Mouse (Mus musculus): ENCODE data around the gene Toe1. TPM values are rescaled to one million over a fixed set of nuclear protein-coding genes. Genes with fewer than 3 reads are reported as not detected.

Gene Toe1
- total and polyA plus RNA-seq, 3 experiments: 31.3 to 47.8 (median 40.3) TPM

- Histone ChIP-seq H3K4me3 (replicated peaks in 1 of 3; ENCODE audit: low read depth in 2 of 3, low read length in 2 of 3, poor library complexity in 1 of 3) (no peak overlapping the region), H3K4me1 (ENCODE audit: control insufficient read depth in 1 of 2, insufficient read depth in 2 of 2) (peaks cover 0 to 5% of the 10 kb centered on the region in 2 experiments; a peak in 1 of 4 replicates), H3K27me3 (replicated peaks) (no peaks in the 10 kb centered on the region), H3K79me2 (replicated peaks; ENCODE audit: control insufficient read depth, extremely low read depth, insufficient read depth, poor library complexity, severe bottlenecking) (no peaks in the 10 kb centered on the region), H3K27ac (ENCODE audit: insufficient read depth, low read depth) (no peak overlapping the region), H3K36me3 (replicated peaks in 1 of 2; ENCODE audit: control insufficient read depth in 1 of 2, insufficient read depth in 1 of 2, low read length in 1 of 2) (no peaks in the 10 kb centered on the region), H3K9ac (ENCODE audit: insufficient read depth, low read depth) (no peak overlapping the region), H3K4me2 (ENCODE audit: insufficient read depth, low read depth, poor library complexity, severe bottlenecking) (no peak overlapping the region), H3K9me3 (replicated peaks; ENCODE audit: low read length) (no peaks in the 10 kb centered on the region)
- DNase-seq (ENCODE audit: extremely low read depth): no peak
- dilution Hi-C loops (cut with MboI; ENCODE audit: extremely low pct_ligation_motif_present, extremely low pct_unique_long_range_greater_than_20kb, low sequenced_read_pairs) (no loop called here), in situ Hi-C loops (cut with MboI; ENCODE audit: low pct_ligation_motif_present, low pct_unique_long_range_greater_than_20kb, low sequenced_read_pairs) (no loop called here)
- TF ChIP-seq MYC (IDR thresholded peaks at IDR 0.05; ENCODE audit: low read depth, low read length): no peak
- no peak for TF ChIP-seq MAX (IDR thresholded peaks at IDR 0.05; ENCODE audit: low read length)
- TF ChIP-seq ZKSCAN1 (IDR thresholded peaks at IDR 0.05; ENCODE audit: borderline replicate concordance, low read depth, low read length): no peak
Observed at GRCm38 (mm10) chr4:116854286-116854685, 46.8 kb upstream of the Toe1 start.

GRCm38 (mm10) chr4:116849901-116850300 lies 42.5 kb upstream of the Toe1 start:
- no peaks in the 10 kb centered on the region for H3K36me3 ChIP-seq (replicated peaks in 1 of 2; ENCODE audit: control insufficient read depth in 1 of 2, insufficient read depth in 1 of 2, low read length in 1 of 2)
- H3K9ac ChIP-seq (ENCODE audit: insufficient read depth, low read depth): no peak overlapping the region
- in situ Hi-C loops (cut with MboI; ENCODE audit: low pct_ligation_motif_present, low pct_unique_long_range_greater_than_20kb, low sequenced_read_pairs): no loop called here
- dilution Hi-C loops (cut with MboI; ENCODE audit: extremely low pct_ligation_motif_present, extremely low pct_unique_long_range_greater_than_20kb, low sequenced_read_pairs): no loop called here
- H3K27me3 ChIP-seq (replicated peaks): peaks cover 2% of the 10 kb centered on the region
- H3K4me1 ChIP-seq (ENCODE audit: control insufficient read depth in 1 of 2, insufficient read depth in 2 of 2): peaks cover 0 to 5% of the 10 kb centered on the region in 2 experiments; a peak in 1 of 4 replicates
- H3K79me2 ChIP-seq (replicated peaks; ENCODE audit: control insufficient read depth, extremely low read depth, insufficient read depth, poor library complexity, severe bottlenecking): no peaks in the 10 kb centered on the region
- TF ChIP-seq CHD1 (IDR thresholded peaks at IDR 0.05; ENCODE audit: low read depth, low read length) (no peak), UBTF (IDR thresholded peaks at IDR 0.05; ENCODE audit: low read depth, low read length) (no peak), TCF12 (IDR thresholded peaks at IDR 0.05; ENCODE audit: low read depth, low read length) (no peak), SIN3A (IDR thresholded peaks at IDR 0.05; ENCODE audit: low read length) (no peak)
- no peak overlapping the region for H3K4me3 ChIP-seq (replicated peaks in 1 of 3; ENCODE audit: low read depth in 2 of 3, low read length in 2 of 3, poor library complexity in 1 of 3)
- H3K4me2 ChIP-seq (ENCODE audit: insufficient read depth, low read depth, poor library complexity, severe bottlenecking): no peak overlapping the region
- no peaks in the 10 kb centered on the region for H3K9me3 ChIP-seq (replicated peaks; ENCODE audit: low read length)
- DNase-seq (ENCODE audit: extremely low read depth): peak; percentile 1
- no peak overlapping the region for H3K27ac ChIP-seq (ENCODE audit: insufficient read depth, low read depth)

GRCm38 (mm10) chr4:116844324-116844723 lies 36.9 kb upstream of the Toe1 start:
- H3K27ac ChIP-seq (ENCODE audit: insufficient read depth, low read depth): no peak overlapping the region
- dilution Hi-C loops (cut with MboI; ENCODE audit: extremely low pct_ligation_motif_present, extremely low pct_unique_long_range_greater_than_20kb, low sequenced_read_pairs) (no loop called here), in situ Hi-C loops (cut with MboI; ENCODE audit: low pct_ligation_motif_present, low pct_unique_long_range_greater_than_20kb, low sequenced_read_pairs) (no loop called here)
- no peaks in the 10 kb centered on the region for H3K36me3 ChIP-seq (replicated peaks in 1 of 2; ENCODE audit: control insufficient read depth in 1 of 2, insufficient read depth in 1 of 2, low read length in 1 of 2)
- H3K9me3 ChIP-seq (replicated peaks; ENCODE audit: low read length): peaks cover 4% of the 10 kb centered on the region
- H3K27me3 ChIP-seq (replicated peaks): peaks cover 2% of the 10 kb centered on the region
- DNase-seq (ENCODE audit: extremely low read depth): no peak
- H3K4me1 ChIP-seq (ENCODE audit: control insufficient read depth in 1 of 2, insufficient read depth in 2 of 2): no peaks in the 10 kb centered on the region
- H3K9ac ChIP-seq (ENCODE audit: insufficient read depth, low read depth): no peak overlapping the region
- H3K4me2 ChIP-seq (ENCODE audit: insufficient read depth, low read depth, poor library complexity, severe bottlenecking): no peak overlapping the region
- no peaks in the 10 kb centered on the region for H3K79me2 ChIP-seq (replicated peaks; ENCODE audit: control insufficient read depth, extremely low read depth, insufficient read depth, poor library complexity, severe bottlenecking)
- TF ChIP-seq ELF1 (IDR thresholded peaks at IDR 0.05; ENCODE audit: low read depth, low read length) (no peak), TBP (conservative IDR thresholded peaks at IDR 0.05; ENCODE audit: low read depth, low read length) (no peak), GABPA (IDR thresholded peaks at IDR 0.05; ENCODE audit: insufficient replicate concordance, low read depth, low read length) (no peak), USF2 (conservative IDR thresholded peaks at IDR 0.05; ENCODE audit: low read depth, low read length) (no peak), ZNF384 (IDR thresholded peaks at IDR 0.05; ENCODE audit: low read depth, low read length) (no peak)
- no peak overlapping the region for H3K4me3 ChIP-seq (replicated peaks in 1 of 3; ENCODE audit: low read depth in 2 of 3, low read length in 2 of 3, poor library complexity in 1 of 3)
